13 mouse cellular contexts compared by ENCODE assay signal in genomic region chr14:46144707-46145106, GRCm38 (mm10).
DNase-seq lines count a peak whose midpoint lies in the region; ATAC-seq lines count a peak whose summit lies in the region.
"Had no signal": no experiment of that assay in that cellular context is flagged by ENCODE, and none has a peak within 500 bp of the region (broad histone marks: within the 10 kb centered on the region; RNA-seq: fewer than 3 reads in every experiment).

No protein-coding gene starts in this region.

- H3K9me3 ChIP-seq in kidney, embryonic 14.5 days (ENCODE audit: control insufficient read depth, low read length), result no peaks in the 10 kb centered on the region
- H3K9me3 ChIP-seq in heart, embryonic 11.5 days (replicated peaks; ENCODE audit: control insufficient read depth, low read length), result no peaks in the 10 kb centered on the region
- H3K9me3 ChIP-seq: G1E; hindbrain, embryonic 15.5 days; limb, embryonic 12.5 days had no signal

- H3K4me1 ChIP-seq in kidney, embryonic 14.5 days (ENCODE audit: control insufficient read depth, insufficient read depth, low read length), result no peaks in the 10 kb centered on the region
- 0 out of 2 replicates have a peak, but pooled peaks cover 5% of the 10 kb centered on the region for H3K4me1 ChIP-seq in heart, embryonic 11.5 days (ENCODE audit: control insufficient read depth, insufficient read depth, low read length)
- H3K4me1 ChIP-seq: hindbrain, embryonic 15.5 days; limb, embryonic 12.5 days had no signal

- peak; percentile 6 to 14 for DNase-seq in kidney, postnatal 36 days
- DNase-seq in brain, adult 2 months (ENCODE audit: low read depth, low spot score), result peak; percentile 8
- peak; percentile 48 for DNase-seq in lung, postnatal 36 days
- DNase-seq in layer of hippocampus, adult 9-10 months (ENCODE audit: low spot score), result no peak
- no peak for DNase-seq in neural tube, embryonic 10.5 days (ENCODE audit: extremely low spot score, low spot score)
- DNase-seq: cerebellum, adult 8-10 months; right cerebral cortex, adult 18-20 months had no signal

- H3K36me3 ChIP-seq in kidney, embryonic 14.5 days (ENCODE audit: control insufficient read depth, insufficient read depth, low read length), result no peaks in the 10 kb centered on the region
- H3K36me3 ChIP-seq in heart, embryonic 11.5 days (ENCODE audit: control insufficient read depth, insufficient read depth, low read length), result no peaks in the 10 kb centered on the region
- H3K36me3 ChIP-seq: G1E; hindbrain, embryonic 15.5 days; limb, embryonic 12.5 days had no signal

- H3K27me3 ChIP-seq in kidney, embryonic 14.5 days (ENCODE audit: control insufficient read depth, insufficient read depth, low read length), result no peaks in the 10 kb centered on the region
- no peaks in the 10 kb centered on the region for H3K27me3 ChIP-seq in heart, embryonic 11.5 days (ENCODE audit: control insufficient read depth, insufficient read depth, low read length)
- H3K27me3 ChIP-seq: hindbrain, embryonic 15.5 days; limb, embryonic 12.5 days had no signal

- no peak overlapping the region for H3K27ac ChIP-seq in kidney, embryonic 14.5 days (ENCODE audit: low read depth, low read length)
- no peak overlapping the region for H3K27ac ChIP-seq in heart, embryonic 11.5 days (ENCODE audit: low read depth, low read length)
- H3K27ac ChIP-seq: hindbrain, embryonic 15.5 days; layer of hippocampus, adult 2 months; limb, embryonic 12.5 days had no signal

- 53% methylated on average over 6 of the region's 6 CpGs for WGBS in kidney, embryonic 14.5 days
- WGBS in heart, embryonic 11.5 days (ENCODE audit: insufficient replicate concordance), result 35% methylated on average over 6 of the region's 6 CpGs

- no peak overlapping the region for H3K4me3 ChIP-seq in kidney, embryonic 14.5 days (ENCODE audit: low read length)
- no peak overlapping the region for H3K4me3 ChIP-seq in heart, embryonic 11.5 days (ENCODE audit: low read depth, low read length)
- H3K4me3 ChIP-seq: hindbrain, embryonic 15.5 days; layer of hippocampus, adult 2 months; limb, embryonic 12.5 days had no signal

- H3K4me2 ChIP-seq in kidney, embryonic 14.5 days (replicated peaks; ENCODE audit: low read depth, low read length), result no peak overlapping the region
- H3K4me2 ChIP-seq in heart, embryonic 11.5 days, result peak overlapping the region; percentile 32; the same call in 1 of the 2 replicates
- H3K4me2 ChIP-seq: hindbrain, embryonic 15.5 days; limb, embryonic 12.5 days had no signal

- no peak for ATAC-seq in kidney, embryonic 14.5 days (ENCODE audit: low FRiP score, low TSS enrichment)
- ATAC-seq in heart, embryonic 11.5 days (replicated peaks; ENCODE audit: insufficient number of reproducible peaks, low FRiP score, low TSS enrichment), result no peak

- no peak overlapping the region for H3K9ac ChIP-seq in kidney, embryonic 14.5 days (ENCODE audit: low read depth, low read length)
- no peak overlapping the region for H3K9ac ChIP-seq in heart, embryonic 11.5 days (ENCODE audit: low read depth, low read length)
- H3K9ac ChIP-seq: hindbrain, embryonic 15.5 days; limb, embryonic 12.5 days had no signal

Comparison
In these comparisons a context has a peak if more than half of its experiments do, and no peak if none do; other contexts are left out.
1. DNase-seq: peak in kidney, postnatal 36 days (2 of 2), brain, adult 2 months (single experiment) and lung, postnatal 36 days (single experiment); none in layer of hippocampus, adult 9-10 months (single experiment) and neural tube, embryonic 10.5 days (single experiment).